Mouse (Mus musculus) ES-CJ7 (cell line): ENCODE results near the gene Psmb6.

Experiments used
- DNase-seq: peaks from one replicate; pipeline ENCODE4 v3.0.0; 2011; ENCODE audit warnings: low read depth, low spot score

Psmb6 gene

DNA sequence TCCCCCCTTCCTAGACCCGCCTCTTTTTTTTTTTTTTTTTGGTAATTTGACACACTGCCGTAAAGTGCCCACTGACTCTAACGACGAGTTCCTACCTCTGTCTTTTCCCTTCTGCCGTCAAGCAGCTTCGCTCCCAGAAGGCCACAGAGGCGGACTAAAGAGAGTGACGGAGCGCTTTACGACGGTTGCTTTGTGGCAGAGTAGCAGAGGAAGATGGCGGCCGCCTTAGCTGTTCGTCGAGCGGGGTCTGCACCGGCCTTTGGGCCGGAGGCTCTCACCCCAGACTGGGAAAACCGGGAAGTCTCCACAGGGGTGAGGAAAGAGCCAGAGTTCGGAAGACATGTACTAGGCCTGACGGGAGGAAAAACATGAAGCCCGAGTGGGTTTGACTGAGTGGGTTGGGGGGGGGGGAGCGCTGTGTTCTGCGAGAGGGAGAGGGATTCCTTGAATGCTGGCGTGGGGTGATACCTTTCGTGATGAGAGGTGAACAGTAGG, at the start of gene Psmb6:
Psmb6 (plus strand) TSS at position 184 of the 495 bp plus-strand sequence.
- DNase-seq = peak; percentile 99

GRCm38 (mm10) chr11:70485498-70485897, 39.7 kb upstream of the Psmb6 start:
- DNase-seq = no peak

DNA sequence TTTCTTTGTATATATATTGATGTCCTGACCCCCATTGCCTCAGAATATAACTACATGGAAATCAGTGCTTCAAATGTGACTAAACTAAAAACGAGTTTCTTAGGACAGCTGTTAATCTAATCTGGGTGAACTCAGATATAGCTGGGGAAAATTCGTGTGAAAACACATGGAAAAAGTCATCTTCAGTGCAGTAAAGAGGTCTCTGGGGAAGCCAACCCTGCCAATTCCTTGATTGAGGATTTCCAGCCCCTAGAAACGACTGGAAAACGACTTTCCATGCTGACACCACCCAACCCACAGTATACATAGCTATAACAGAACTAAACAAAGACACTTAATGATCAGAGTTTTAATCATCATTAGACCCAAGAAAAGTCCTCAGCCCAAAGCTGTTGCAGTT, 37.4 kb upstream of the Psmb6 start:
- DNase-seq = no peak

- no peak for DNase-seq
Measured at GRCm38 (mm10) chr11:70489138-70489537, 36.0 kb upstream of the Psmb6 start.

DNA sequence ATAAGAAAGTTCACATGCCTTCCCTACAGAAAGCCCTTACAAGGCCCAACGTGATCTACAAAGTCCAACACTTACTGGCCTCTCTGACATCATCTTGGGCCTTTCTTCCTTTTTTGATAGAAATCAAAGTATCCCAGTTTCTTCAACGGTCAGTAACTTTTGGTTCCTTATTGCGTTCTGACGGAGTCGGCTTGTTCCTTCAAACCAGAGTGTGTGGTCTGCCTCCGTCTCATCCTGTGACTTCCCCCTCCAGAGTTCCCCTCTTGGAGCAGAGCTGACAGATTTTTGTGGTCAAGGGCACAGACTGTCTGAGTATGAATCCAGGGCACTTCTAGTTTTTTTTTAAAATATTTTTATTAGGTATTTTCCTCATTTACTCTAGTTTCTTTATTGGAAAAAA, 35.5 kb upstream of the Psmb6 start:
- DNase-seq = no peak

DNA sequence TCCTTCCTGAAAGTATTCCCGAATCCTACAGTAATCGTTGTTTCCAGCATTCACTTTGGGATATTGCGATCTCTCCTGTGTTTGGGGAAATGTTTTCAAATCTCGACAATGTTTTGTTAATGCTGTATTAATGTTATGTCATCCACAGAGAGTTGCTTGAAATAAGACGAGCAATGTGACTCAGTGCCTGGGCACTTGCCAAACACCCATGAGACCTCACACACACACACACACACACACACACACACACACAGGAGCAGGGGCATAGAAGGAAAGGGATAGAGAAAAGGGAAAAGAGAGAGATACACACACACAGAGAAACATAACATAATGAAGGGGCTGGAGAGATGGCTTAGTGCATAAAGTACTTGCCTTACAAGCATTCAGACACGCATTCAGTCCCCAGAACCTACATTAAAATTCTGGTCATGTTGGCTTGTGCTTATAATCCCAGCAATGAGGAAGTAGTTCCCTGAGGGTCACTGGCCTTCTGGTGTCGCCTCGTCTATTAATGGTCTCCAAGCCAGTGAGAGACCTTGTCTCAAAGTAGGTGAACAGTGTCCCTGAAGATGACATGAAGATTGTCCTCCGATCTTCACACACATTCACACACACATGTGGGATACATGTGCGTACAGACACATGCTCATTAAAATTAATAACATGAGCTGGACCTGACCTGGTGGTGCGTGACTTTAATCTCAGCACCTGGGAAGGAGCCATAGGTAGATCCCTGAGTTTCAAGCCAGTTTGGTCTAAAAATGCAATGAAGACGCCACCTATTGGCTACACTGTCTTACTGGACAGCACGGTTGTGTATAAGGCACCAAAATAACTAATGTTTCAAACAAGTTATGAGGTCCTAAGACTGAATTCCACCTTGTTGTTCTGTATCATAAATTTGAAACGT, 25.3 kb upstream of the Psmb6 start:
- peak; percentile 40 for DNase-seq

DNA sequence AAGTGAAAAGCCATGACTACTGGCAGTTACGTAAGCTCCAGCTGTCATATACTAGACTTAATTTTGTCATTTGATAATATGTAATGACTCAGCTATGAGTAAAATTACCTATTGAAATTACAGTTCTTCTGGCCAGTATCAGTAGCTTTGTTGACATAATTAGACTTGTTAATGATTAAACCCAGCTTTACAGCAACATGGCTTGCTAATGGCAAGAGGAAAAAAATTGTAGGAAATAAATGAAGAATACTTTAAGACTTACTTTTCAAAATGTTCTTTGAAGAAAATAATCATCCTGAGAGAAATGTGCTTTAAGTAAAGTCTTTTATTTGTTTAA, 24.7 kb upstream of the Psmb6 start:
- no peak for DNase-seq

- no peak for DNase-seq
Measured at GRCm38 (mm10) chr11:70502018-70502417, 23.1 kb upstream of the Psmb6 start.

- DNase-seq = peak; percentile 52
Measured at GRCm38 (mm10) chr11:70504970-70505369, 20.2 kb upstream of the Psmb6 start, which contains the start of gene Tm4sf5. Tm4sf5 (plus strand) TSS chr11:70505244.

DNA sequence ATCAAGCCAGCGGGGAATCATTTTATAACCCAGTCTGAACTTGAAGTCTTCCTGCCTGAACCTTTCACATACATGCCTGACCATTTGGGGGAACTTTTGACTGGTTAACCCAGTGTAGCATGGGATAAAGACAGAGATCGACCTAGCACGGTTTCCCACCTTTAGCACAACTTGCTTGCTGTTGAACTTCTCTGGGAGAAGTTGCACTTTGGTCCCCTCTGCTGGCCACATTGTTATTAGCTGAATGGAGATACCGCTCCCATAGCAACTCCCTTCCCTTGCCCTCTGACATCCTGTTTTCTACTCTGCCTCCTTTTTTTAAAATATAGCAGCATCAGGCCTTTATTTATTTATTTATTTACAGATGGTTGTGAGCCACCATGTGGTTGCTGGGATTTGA, 18.8 kb upstream of the Psmb6 start:
- peak; percentile 78 for DNase-seq

- DNase-seq = no peak
Measured at GRCm38 (mm10) chr11:70506962-70507515, 18.1 kb upstream of the Psmb6 start.

GRCm38 (mm10) chr11:70509753-70510564, 15.2 kb upstream of the Psmb6 start:
- DNase-seq = peak; percentile 89

DNA sequence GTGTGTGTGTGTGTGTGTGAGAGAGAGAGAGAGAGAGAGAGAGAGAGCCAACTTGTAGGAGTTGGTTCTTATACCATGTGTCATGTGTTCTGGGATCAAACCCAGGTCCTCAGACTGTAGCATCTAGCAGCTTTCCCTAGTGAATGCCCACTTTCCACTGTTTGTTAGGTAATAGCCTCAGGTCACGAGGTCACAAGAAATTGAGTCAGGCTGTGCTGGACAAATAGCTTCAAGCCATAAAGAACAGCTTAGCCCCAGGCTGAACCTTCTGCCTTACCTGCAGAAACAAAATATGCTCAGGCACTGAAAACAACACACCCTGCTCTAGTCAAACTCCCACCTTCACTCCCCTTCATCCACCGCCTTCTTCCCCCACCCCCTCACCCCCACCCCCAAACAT, 13.9 kb upstream of the Psmb6 start:
- DNase-seq = no peak

DNA sequence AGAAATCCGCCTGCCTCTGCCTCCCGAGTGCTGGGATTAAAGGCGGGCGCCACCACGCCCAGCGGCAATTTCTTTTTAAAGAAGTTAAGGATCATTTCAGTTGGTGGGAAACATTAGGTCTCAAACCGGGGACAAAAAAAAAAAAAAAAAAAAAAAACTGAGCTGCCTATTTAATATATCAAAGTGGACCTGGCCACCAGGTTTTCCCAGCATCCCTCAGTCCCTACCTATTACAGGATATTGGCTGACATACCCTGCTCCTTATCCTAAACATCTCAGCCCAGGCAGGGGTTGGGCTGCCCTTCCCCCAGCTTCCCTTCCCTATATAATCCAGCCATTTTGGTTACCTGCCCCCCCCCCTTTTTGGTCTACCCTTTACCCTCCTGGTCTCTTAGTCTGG, 13.3 kb upstream of the Psmb6 start:
- no peak for DNase-seq

DNA sequence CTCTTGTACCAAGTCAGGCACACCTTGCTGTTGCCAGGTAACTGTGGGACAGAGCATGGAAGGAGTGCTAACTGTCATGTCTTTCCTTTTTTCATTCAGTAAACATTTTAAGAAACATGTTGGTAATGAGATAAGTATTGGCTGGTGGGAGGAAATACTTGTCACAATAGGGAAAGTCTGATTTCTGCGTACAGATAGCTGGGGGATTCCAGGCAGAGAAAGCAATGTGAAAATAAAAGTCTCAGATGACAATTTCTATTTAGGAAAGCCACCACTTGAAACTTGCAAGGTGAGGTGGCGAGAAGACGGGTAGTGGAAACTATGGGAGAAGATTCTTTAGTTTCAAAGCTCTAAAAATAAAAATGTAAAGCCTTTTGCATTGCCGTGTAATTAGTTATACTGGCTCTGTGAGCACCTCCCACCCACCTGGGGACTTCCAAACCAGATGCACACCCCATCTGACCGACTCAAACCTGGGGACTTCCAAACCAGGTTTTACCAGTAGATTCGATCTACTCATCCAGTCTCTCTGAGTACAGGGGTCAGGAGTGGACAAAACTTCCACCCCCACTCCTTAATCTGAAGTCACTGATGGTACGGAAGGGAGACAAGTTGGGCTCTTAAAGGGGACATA, 12.3 kb upstream of the Psmb6 start:
- DNase-seq = no peak

GRCm38 (mm10) chr11:70513520-70513919, 11.6 kb upstream of the Psmb6 start:
- DNase-seq = no peak

GRCm38 (mm10) chr11:70514288-70514687, 10.9 kb upstream of the Psmb6 start, which contains the start of gene Vmo1:
Vmo1 (minus strand) TSS chr11:70514616.
- DNase-seq = no peak

GRCm38 (mm10) chr11:70516352-70516751, 8.8 kb upstream of the Psmb6 start:
- peak; percentile 84 for DNase-seq

DNA sequence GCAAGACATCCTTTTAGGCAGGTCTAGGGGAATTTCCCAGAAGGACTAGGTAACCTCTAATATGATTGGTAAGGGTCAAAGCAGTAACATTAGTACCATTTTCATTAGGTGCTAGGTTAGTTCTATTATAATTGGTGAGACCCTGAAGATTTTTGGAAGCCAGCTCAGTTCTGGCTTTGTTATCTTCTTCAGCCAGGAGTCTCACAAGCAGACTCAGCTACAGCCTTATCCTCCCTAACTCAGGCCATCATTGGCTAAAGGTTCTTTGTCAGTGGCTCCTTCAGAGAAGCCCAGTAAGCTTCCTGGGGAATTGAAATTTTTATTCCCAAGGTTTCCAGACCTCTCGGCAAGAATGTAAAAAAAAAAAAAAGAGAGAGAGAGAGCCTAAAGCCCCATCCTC, 6.7 kb upstream of the Psmb6 start:
- DNase-seq = no peak

DNA sequence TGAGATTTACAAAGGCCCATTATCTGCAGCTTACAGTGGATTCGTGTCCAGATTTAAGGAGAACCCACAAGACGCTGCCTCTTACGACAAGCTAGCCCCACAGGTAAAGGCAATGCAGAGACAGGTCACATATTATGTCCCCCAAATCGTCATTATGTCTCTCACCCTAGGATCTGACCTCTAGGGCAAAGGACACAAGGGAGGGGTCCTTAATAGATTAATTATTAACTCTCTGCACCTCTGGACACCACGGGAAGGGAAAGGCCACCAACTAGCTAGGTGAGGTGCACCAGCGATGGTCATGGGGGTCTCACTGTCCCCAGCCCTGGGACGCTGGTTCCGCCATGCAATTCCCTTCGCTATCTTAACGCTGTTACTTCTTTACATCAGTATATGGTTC, 6.2 kb upstream of the Psmb6 start, which contains the start of gene Gltpd2:
Gltpd2 (plus strand) TSS at position 274 of the 400 bp plus-strand sequence.
- DNase-seq = no peak

DNA sequence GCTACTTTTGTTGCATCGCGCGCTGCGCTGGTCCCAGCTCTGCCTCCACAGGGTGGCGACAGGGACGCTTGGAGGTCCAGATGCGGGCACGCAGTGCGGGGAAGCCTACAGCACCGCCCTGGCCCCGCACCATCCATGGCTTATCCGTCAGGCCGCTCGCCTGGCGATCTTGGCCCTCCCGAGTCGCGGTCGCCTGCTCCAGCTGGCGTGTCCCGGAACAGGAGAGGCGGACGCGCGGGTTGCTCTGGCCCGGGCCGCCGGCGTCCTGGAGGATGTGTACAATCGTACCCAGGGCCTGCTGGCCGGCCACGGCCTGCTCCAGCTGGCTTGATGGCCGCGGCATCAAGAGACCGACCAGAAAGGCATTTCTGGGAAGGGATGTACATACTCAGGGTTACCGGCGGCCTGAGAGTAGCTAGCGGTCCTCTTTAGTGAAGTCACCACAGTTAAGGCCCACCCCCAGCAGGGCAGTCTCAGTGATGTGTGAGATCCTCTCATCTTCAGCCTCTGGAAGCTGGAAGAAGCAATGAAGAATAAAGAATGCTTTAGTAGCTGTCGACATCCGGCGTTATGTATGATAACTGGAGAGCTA, 4.9 kb upstream of the Psmb6 start:
- DNase-seq = no peak
